Mouse (Mus musculus): ENCODE results near the gene Serpinb6a.

- TF ChIP-seq CTCF (IDR thresholded peaks at IDR 0.05; ENCODE audit: borderline replicate concordance, insufficient read depth, low read length): no peak
- TF ChIP-seq POLR2A (IDR thresholded peaks at IDR 0.05; ENCODE audit: low read depth, low read length): no peak
Measured at GRCm38 (mm10) chr13:34040091-34040490, 37.5 kb upstream of the Serpinb6a start.

Measured in embryonic fibroblast, embryonic 13.5 days (primary cell).